Mouse (Mus musculus) frontal cortex, adult (tissue): Measurements from ENCODE around the gene Tom1.

Experiments used
- ATAC-seq: cut with Nextera tagmentation; 2 replicates; pipeline ENCODE4 v1.9.2; 2017; ENCODE audit warnings: mild to moderate bottlenecking, moderate library complexity, mixed read lengths; ENCODE audit not compliant: low TSS enrichment

Tom1 gene

DNA sequence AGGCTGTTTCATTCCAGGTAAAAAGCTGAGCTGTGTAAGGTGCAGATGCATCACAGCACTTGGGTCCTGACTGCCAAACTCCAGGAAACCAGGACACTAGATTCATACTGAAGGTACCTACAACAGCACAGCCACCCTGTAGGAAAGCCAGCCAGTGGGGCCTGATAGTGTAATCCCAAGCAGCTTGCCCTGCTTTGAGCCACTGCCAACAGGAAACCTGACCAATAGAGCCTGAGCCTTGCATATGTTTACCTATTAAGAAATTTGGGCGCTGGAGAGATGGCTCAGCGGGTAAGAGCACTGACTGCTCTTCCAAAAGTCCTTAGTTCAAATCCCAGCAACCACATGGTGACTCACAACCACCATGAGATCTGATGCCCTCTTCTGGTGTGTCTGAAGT is 8.7 kb downstream of the Tom1 start:
- ATAC-seq = no peak

DNA sequence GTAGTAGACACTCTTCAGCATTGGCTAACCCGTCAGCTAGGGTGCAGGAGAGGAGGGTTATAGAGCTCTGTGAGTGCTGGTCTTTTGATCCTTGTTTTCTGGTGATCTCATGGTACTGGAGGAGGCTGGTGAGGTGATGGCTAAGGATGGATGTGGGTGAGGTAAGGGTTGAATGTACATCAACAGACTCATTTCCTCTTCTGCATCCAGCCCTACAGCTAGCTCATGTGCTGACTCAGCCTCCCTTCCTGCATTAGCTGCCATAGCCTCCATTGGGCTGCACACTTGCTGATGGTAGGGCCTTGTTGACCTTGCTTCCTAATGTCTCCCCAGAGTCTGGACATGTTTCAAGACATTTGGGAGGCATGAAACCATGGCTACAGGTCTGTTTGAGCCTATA is 9.5 kb downstream of the Tom1 start:
- ATAC-seq = no peak

DNA sequence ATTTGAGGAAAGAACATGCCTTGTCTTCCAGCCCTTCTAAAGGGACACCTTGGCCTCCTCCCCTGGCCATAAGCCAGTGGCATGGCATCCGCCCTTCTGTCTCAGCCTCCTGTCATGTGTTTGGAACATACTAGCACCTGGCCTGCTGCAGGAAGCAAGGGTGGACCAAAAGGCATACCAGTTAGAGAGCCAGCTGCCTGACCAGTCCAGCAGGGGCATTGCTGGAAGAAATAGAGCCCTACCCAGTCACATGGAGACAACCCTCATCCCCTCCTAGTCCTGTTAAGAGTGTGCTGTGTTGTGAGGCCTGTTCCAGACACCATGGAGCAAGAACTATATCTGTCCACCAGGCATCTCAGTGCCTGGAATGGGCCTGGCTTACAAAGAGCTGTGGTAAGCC is 12.8 kb downstream of the Tom1 start:
- no peak for ATAC-seq

DNA sequence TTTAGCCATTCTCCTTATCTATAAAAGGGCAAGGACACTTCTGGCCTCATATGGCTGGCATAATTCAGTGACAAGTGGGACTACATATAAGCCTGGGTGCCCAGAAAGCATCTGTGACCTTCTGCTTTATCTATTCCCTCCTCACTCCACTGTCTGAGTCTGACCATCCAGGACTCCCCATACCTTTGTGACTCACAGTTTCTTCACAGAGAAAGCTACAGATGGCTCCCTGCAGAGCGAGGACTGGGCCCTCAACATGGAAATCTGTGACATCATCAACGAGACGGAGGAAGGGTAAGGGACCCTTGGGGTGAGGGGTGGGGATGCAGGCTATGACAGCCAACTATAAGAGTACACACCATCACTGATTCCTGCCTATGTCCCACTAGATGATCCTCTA is 14.3 kb downstream of the Tom1 start:
- no peak for ATAC-seq

DNA sequence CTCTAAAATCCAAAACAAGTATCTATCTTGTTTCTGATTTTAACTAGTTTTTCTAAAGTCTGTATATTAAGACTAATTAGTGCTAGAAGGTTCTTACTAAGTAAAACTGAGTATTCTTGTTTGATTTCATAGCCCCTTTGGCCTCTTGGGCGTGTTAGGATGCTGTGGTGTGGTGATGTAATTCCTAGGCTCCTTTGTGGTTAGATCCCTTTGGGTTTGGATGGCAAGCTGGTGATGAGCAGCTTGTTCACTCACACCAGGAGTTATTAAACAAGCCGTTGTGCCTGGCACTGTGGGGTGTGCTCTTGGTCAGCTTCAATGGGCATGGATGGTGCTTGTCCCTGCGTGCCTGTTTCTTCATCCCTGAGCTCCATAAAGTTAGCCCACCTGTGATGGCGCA is 19.8 kb downstream of the Tom1 start:
- no peak for ATAC-seq

DNA sequence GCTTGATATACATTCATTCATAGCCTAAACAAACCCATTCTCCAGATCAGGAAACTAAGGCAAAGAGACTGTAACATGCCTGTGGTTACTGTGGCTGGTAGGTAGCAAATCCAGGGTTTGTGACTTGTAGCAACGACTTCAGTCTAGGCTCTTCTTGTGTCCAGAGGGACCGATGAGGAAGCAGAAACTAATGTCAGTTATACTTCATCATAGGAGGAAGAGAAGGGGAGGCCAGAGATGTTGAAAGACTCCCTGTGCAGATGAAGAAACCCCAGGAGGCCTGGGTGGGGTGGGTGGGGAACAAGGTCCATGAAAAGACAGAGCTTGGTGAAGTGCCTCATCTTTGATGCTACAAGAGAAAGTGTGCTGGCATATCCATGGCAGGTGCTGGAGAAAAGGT is 22.2 kb downstream of the Tom1 start:
- no peak for ATAC-seq

DNA sequence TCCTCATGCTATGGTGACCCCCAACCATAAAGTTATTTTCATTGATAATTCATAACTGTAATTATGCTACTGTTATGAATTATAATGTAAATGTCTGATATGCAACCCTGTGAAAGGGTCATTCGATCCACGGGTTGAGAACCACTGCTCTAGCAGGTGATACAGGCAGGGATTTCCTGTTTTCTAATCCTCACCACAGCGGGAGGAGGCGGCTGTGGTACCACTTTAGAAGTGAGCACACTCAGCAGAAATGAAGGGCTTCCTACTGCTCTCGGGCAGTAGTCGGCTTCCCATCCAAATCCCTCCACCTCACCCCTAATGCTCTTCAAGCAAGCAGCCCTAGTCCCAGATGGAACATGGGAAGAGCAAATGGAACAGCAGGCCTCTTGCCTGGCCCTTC is 26.5 kb downstream of the Tom1 start:
- no peak for ATAC-seq

DNA sequence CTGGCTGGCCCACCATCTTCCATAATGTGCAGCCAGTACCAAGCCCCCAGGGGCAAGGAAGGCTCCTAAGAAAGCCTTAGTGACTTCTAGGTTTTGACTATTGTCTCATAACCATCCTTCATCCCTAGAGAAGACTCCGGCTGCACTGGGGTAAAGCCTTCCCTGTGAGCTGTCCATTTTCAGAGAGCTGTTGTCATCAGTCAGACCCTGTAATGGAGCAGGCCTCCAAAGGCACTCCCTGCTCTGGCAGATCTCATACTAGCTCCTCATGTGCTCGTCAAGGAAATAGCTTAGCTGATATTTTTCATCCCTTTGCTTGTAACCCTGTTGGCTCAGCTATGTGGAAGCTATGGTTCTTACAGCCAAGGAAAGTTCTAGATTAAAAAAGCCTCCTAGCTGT is 27.3 kb downstream of the Tom1 start:
- no peak for ATAC-seq

DNA sequence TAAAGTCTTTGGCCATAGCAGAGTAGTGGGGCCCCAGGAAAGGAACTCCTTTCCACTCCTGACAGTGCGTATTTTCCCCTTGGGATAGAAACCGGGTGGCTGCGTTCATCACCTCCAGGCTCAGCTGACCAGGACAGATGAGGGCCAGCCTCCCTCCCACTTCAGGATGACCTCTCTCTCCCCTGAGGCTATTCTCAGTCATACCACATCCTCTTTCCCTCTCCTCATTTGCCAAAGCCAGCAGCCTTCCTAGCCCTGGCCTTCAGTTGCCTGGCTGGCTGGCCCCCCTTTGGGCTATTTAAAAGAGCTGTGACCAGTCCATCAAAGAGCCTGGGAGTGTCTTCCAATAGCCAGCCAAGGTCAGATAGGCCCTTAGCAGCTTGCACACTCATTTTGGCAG is 29.8 kb downstream of the Tom1 start:
- no peak for ATAC-seq

DNA sequence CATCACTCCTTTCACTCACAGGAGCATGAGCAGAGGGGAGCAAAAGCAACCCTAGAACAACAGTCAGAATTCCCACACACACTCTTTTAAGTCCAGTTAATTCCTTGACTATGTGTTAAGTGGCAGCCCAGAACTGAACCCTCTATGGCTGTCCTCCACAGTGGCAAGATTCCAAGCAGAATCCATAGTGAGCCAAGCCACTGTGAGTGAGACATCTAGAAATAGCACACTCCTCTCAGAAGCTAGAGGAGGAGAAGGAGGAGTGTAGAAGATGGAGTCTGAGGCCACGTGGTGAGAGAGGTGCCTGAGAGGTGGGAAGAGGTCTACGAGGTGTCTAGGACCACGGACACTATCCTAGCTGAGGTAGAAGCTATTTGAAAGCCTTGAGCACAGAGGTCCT is 31.3 kb downstream of the Tom1 start:
- ATAC-seq = peak; percentile 90

DNA sequence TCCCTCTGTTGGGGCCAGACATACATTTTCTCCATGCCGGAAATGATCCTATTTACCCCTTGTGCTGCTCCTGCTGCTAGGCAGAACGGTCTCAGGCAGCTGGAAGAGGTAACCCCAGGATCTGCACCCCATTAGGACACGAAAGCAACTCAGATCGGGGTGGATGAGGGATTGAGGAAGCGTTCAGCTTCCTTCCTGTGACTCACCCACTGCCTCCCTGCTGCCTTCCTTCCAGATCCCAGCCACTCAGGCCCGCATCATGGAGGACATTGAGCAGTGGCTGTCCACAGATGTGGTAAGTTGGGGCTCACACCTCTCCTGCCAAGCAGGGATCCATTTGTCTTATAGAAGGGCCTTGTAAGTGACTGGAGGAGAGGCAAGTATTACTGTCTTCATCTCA is 33.8 kb downstream of the Tom1 start:
- ATAC-seq = no peak

DNA sequence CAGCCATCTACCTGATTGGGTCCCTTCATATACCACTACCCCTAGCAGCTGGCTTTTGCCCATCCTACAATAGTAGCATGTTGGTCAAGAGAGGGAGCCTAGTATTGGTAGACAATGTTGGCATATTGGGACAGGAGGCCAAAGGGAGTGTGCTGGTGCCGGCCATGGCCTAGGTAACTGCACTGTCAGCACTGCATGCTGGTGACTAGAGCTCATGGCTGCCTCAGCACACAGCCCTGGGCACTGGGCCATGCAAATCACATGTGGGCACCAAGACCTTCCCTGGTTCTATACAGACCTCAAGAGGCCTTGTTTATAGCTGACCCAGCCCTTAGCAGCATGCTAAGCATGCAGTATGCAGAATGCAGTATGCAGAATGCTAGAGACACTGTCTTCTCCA is 36.8 kb downstream of the Tom1 start:
- no peak for ATAC-seq

DNA sequence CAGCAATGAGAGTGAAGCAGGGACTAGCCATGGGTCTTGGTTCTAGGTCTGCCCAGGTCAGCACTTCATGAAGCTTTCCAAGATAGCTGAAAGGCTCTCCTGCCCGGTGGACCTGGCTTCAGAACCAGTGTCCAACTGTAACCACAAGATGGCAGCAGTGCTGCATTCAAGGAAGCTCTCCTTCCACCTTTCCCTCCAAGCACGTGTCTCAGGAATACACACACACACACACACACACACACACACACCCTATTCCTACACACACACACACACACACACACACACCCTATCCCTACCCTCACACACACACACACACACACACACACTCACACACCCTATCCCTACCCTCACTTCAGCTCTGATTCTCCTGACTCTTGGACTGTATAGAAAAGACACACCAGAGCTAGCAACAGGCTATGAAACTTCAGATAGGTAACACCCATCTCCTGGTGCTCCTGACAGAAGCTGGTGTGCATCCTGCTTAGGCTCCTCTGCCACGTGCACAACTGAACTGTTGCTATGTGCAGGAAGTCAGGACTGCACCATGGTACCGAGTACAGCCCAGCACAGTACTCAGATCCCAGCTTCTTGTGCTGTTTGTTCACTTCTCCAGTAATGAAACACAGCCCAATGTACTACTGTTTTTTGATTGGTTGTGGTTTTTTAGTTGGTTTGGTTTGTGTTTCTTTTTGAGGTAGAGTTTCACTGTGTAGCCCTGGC is 38.3 kb downstream of the Tom1 start:
- ATAC-seq = peak; percentile 92

DNA sequence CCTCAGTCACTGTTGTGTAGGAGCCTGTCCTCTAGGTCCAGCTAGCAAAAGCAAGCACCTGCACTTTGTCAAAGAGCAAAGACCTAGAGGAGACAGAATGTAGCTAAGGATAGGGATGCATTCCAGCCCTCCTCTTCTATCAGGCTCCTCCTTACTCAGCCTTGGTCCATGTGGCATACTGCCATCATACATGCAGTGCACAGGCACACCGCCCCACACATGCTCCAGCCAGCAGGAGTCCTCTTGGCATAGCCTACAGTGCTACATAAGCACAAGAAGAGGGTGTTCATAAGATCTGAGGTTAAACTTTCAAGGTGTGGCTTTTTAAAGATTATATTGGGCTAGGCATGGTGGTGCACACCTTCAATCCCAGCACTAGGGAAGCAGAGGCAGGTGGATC is 41.4 kb downstream of the Tom1 start:
- no peak for ATAC-seq

DNA sequence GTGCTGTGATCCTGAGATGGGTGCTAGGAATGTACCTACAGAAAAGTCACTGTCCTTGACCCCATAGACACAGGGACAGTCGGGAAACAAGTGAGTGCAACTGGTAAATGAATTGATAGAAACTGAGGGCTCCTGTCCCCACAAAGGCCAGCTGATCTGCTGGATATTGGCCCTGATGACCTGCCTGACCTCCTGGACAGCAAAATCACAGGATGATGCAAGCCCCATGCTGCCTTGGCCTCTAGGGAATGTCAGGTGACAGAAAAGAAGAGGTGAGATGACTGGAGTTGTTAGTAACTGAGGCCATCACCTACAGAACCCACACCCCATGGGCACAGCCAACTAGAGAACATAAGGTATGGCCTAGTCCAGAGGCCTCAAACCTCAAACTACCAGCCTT is 44.7 kb downstream of the Tom1 start:
- ATAC-seq = no peak

DNA sequence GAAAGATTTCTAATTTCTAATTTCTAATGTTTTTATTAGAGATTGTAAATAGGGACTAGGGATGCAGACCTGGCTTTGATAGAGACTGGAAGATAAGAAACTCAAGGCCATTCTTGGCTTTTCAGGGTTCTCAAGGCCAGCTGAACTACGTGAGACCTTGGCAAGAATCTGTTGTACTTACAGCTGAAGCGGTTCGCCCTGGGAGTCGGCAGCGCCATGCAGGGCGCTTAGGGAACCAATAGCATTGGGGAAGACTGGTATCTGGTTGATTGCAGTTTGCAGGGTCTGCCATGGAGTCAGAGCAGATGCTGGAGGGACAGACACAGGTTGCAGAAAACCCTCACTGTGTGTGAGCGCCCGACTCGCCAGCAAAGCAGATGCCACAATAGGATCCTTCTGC is 45.3 kb downstream of the Tom1 start:
- no peak for ATAC-seq

DNA sequence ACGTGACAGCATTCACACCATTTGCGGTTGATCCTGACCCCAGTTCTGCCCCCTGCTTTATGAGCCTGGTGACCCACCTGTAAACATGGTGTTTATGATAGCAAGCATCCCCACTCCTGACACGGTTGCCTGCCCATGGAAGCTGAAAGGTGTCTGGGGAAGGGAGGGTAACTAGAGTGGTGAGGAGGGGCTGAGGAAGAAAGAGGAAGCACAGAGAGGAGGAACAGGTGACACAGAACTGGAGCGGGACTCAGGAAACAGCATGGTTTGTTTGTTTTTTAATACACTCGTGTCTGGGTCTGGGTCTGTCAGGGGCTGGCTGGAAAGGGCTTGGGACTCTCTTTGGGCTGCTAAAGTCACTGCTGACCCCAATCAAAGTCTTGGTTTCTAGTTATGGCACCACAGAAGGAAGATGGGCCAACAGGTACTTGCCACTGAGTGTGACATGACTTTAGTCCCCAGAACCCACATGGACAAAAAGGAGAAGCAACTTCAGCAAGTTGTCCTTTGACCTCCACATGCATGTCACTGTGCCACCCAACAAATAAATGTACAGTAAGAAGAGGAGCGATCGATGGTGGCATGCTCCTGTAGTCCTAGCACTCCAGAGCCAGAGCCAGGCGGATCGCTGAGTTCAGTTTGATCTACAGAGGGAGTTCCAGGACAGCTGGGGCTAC is 48.0 kb downstream of the Tom1 start:
- no peak for ATAC-seq

DNA sequence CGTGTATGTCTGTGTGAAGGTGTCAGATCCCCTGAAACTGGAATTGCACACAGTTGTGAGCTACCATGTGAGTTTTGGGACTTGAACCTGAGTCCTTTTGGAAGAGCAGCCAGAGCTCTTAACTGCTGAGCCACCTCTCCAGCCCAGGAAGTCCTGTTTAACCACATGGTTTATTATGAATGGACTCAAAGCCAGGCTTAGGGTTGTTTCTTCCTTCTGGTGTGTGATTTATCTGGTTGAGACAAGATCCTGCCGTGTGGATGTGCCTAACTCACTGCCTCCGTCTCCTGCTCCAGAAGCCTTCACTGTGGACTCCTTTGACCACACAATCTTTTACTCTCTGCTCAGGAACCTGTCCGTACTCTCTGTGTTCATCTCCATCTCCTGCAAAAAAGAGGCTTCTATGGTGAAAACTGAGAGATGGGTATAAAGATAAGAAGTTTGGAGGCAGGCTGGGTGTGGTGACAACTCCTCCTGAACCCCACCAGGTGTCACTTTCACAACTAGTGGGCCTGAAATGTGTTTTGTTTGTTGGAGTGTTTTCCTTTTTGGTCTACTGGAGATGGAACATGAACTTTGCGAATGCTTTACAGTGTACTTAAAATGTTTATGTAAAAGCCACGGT is 48.8 kb downstream of the Tom1 start:
- no peak for ATAC-seq

DNA sequence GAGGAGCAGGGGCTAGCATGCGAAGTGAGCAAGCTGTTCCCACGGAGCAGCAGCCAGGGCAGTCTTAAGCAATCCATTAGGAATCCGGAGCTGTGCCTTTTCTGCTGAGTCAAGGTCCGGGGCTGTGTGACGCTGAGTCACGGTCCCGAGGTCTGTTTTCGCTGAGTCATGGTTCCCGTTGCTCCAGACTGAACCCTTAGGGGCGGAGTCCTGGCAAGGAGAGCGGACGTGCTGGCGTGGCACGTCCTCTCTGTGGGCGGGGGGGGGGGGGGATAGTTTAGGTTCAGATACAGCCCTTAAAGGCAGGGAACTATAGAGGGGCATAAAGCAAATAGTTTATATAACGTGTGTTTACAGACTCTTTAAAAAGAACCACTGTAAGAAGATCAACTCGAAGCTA is 50.3 kb downstream of the Tom1 start:
- peak; percentile 94 for ATAC-seq

DNA sequence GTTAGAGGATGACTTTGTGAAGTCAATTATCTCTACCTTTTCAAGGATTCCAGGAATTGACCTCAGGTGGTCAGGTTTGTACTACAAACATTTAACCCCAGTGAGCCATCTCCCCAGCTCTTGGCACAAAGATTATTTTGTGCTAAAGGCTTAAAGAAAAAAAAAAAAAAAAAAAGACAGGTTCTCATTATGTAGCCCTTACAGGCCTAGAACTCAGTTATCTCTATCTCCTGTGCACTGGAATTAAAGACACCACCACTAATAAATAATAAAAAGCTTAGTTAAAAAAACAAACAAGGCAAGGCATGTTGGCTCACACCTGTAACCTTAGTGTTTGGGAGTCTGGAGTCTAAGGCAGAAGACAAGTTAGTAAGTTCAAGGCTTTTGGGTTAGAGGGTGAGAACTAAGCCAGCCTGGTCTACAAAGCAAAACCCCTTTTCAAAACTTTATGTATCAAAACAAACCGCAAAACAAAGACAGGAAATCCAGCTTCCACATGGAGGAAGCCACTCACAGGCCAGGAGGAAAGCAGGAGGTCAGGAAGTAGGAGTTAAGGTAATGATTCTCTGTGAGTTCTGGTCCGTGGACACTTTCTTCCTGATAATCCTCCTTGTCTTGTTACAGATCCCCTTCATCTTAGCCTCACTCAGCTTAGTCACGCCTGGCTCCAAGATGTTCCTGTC is 51.0 kb downstream of the Tom1 start:
- no peak for ATAC-seq

DNA sequence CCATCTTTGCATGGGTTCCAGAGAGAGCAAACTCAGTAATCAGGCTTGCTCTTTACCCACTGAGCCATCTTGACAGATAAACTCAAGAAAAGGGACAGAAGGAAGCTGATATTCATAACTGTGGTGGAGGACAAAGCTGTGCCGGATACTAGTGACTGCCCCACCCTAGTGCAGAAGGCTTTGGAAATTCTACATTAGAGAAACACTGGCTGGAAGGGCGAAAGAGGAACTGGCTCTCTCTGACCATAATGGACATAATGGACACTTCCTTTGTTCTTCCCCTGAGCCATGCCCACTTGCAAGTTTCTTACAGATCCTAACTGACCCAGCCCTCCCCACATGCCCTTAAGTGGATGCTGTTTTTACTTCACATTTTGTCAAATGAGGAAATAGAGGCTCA is 52.5 kb downstream of the Tom1 start:
- no peak for ATAC-seq

DNA sequence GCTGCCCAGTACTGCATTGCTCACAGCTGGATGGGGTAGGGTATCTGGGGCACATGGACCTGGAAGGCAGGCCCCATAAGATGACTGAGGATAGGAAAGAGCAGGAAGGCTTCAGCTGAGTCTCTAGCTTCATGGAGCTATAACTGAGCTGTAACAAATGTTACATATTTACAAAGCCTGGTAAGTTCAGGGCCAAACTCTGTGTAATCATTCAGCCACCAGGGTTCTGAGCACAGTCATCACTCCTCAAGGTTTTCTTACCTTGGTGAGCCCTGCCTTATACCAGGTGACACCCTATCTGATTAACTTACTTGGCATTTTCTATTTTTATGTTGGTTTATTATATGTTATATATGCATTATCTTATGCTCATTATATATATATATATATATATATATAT is 53.6 kb downstream of the Tom1 start:
- ATAC-seq = no peak
